Mouse (Mus musculus): ENCODE results near the gene Nmt1.

The Nmt1 gene

DNA sequence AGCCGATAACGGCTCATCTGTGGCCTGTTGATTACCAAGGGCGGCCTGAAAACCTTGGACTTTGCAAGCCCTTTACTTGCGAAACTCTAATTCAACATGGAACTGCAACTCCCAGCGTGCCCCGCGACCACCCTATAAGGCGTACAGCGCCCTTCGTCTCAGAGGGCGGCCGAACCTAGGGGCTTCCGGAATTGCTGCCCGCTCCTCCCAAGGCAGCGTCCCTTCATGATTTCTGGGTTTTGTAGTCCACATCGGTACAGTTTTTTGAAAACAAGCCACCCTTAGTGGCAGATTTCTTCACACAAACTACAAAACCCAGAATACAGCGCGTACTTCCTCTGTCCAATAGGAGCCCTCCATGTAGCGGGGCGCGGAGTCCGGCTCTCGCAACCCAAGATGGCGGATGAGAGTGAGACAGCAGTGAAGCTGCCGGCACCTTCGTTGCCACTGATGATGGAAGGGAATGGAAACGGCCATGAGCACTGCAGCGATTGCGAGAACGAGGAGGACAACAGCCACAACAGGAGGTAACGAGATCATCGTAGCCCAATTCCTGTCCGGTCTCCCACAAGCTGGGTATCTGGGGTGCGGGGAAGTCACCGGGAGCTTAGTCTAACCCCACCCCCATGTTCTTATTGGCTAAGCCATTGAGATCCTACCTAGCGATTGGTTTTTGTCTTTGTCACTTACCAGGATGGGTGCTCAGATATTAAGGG lies at the start of gene Nmt1, which contains the start of gene Dcakd:
Nmt1 (plus strand) TSS at position 15 of the 716 bp plus-strand sequence.
Dcakd (minus strand) TSS at position 158 of the 716 bp plus-strand sequence.
- peak; percentile 92 for DNase-seq

GRCm38 (mm10) chr11:102981151-102981890 lies 46.7 kb upstream of the Nmt1 start:
- peak; percentile 53 for DNase-seq

- no peak for DNase-seq
These were observed 43.9 kb upstream of the Nmt1 start for GRCm38 (mm10) chr11:102984086-102984485.

GRCm38 (mm10) chr11:102984615-102985014 lies 43.4 kb upstream of the Nmt1 start:
- no peak for DNase-seq

- no peak for DNase-seq
These were observed 42.8 kb upstream of the Nmt1 start for GRCm38 (mm10) chr11:102985160-102985559.

DNA sequence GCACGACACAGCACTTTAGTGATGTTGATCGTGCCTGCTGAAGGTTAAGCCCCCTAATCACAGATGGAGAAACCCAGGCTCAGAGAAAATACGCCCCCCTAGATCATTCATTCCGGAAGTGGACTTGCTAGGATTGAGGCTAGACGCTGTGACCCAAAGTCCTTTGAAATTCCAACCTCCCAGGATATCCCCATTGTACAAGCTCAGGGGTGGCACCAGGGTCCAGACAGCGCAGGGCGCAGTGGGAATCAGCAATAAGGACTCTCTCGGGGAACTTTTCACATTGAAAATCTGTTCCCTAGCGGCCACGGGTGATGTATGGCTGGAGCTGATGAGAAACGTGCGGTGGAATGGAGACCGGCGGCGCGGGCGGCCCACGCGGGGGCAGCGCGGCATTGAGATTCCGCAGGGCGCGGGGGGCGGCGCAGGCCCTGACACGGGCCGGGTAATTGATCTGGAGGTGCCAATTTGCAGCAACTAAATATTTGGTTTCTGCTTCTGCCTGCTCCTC lies 38.3 kb upstream of the Nmt1 start:
- no peak for DNase-seq

GRCm38 (mm10) chr11:102990152-102990663 lies 37.8 kb upstream of the Nmt1 start:
- DNase-seq: peak; percentile 64

DNA sequence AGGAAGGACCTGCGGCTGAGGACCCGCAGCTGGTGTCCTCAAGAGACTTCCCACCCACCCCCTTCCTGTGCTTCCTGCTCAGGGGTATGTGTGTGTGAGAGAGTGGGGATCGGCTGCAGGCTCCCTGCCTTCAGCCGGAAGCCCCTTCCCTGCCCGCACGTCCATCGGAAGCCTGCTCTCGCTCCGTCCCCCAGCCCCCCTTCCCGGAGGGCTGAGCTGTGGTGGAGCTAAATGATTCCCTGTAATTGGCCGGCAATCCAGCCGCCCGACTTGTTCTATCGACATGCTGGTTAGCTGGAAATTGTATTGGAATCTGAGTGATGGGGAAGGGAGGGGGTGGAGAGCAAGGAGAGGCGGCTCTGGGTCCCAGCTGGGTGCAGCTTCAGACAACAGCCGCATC lies 36.3 kb upstream of the Nmt1 start:
- peak; percentile 25 for DNase-seq

DNA sequence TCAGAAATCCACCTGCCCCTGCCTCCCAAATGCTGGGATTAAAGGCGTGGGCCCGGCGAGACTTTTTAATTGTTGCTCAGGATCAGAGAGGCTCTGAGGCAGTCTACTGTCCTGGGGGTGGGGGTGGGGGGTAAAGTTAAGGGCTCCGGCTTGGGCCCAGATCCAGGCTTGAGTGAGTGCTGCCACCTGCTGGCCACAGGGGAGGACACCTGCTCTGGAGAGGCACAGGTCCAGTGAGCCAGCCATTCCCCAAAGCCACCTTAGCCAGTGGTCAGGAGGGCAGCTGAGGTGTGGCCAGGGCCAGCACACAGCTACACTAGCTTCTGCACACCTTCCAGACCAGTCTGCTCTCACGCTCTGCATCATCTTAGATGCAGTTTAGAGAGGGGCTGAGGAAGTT lies 35.0 kb upstream of the Nmt1 start:
- peak; percentile 78 for DNase-seq

DNA sequence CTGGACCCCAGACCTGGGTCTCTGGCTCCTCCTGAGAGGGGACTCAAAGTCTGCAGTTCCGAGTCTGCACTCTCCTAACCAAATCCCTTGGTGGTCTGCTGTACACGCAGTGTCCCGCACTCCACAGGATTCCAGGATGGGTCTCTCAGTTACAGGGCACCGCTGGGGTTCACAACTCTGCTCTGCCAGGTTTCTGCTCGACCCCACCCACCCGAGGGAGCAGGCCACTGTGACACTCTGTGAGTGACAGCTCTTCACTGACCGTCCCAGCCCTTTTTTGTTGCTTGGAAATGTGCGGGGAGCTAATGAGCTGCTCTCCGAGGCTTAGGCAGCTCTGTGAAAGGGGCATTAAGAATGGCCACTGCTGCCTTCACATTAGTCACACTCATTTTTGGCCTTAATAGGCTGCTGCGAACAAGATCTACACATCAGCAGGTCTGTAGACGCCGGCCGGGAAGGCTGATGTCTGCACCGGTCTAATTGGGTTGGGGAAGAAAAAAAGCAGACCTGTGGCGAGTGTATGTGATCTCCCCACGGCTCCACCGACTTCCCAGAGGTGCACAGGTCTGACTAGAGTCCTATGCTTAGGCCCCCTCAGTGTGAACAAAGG lies 34.5 kb upstream of the Nmt1 start:
- DNase-seq: no peak

DNA sequence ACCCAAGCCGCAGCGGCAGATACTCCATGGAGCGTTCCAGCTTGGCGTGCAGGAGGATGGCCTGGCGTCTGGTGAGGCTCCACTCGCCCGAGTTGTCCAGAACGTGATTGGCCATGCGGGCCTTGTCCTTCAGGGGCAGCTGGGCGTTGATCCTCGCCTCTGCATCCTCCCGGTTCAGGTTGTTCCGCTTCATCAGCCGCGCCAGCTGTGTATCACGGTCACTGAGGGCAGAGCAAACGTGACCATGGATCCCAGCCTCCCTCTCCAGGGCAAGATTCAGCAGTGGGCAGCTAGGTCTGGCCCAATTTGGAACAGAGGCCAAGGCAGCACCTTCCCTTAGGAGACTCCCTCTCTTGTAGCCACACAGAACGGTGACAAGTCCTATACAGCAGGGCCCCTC lies 33.0 kb upstream of the Nmt1 start:
- DNase-seq: no peak

DNA sequence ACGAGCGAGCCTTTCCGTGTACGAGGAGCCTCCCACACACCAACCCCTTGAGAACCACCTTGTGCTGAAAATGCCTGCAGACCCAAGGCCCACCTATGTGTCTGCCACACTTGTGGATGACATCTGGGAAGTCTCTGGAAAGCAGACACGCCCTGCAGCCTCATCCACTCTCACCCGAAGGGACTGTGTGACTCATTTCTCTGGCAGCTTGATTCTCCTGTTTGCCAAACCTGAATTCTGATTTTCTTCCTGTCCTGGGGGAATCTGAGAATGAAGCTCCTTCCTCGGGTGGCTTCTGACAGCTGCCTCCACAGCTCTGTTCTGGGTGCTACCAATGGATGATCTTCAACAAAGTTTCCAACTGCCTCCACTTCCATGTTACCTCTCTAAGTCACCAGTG lies 31.6 kb upstream of the Nmt1 start:
- no peak for DNase-seq

DNA sequence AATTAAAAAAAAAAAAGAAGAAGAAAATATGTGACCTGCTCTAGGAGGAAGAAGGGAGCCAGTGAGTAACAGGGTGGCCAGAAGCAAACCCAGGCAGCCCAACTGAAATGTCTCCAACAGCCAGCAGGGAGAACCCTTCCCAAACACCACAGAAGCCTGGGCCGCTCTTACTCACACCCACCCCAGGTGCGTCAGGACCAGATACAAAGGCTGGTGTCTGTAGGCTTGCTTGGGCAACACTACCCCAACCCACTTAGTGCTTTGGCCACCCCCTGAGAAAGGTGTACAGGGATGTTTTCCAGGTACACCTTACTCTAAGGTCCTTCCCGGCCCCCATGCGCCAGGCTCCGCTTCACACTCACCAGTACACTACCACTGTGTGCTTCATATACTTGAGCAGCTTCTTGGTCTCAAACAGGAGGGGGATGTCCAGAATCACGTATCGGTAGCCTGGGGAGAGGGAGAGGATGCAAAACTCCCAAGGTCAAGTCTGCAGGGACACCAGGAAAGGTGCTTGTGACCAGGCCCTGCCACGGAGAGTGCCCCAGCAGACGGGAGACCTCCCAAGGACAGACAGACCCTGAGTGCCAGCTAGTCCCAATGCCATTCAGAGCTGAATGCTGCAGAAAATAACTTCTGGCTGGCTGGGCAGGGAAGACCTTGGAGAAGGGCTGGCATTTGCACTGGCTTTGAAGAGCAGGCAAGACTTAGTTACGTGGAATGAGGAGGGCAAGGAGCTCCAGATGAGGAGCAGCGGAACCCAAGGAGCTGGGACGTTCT lies 30.8 kb upstream of the Nmt1 start:
- no peak for DNase-seq

DNA sequence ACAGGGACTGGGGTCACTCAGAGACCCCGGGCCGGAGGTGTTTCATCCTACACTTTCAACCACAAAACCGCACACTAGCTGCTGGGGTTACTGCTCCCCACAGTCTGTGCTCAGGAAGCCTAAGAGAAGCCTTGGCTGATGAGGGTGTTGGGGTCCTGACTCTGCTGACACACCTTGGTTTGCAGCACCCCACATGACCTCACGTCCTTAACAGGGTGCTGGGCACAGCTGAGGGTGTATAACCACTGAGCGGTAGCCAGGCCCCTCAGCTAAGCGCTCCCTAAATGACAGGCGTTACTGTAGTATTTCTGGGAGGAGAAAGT lies 29.8 kb upstream of the Nmt1 start:
- DNase-seq: peak; percentile 38

GRCm38 (mm10) chr11:102998577-102999316 lies 29.2 kb upstream of the Nmt1 start:
- DNase-seq: peak; percentile 65

DNA sequence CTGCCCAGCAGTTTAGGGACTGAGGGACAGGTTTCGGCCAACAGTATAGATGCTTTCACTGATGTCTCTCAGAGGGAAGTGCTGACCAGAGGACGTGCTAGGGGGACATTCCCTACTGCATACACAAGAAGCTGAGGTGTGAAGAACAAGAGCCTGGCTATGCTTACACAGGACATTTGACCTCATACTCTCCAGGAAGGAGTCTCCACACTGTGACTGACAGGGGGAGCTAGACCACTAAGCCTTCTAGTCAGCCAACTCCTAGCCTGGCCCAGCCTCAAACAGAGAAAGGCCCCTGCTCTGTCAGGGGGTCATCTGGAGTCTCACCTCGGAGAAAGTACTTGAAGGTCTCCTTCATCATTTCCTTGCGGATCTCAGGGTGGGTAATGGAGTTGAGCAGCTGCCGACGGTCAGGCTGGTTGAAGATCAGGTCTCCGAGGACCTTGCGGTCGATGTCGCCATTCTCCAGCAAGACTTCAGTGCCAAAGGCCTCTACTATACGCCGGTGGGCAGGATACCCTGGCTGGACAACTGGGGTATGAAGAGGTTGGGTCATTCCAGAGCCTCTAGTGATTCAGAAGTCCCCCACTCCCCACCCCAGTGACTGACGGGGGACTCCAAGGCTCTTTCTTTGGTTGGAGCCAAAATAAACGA lies 28.5 kb upstream of the Nmt1 start:
- DNase-seq: peak; percentile 30

- DNase-seq: no peak
These were observed 27.9 kb upstream of the Nmt1 start for GRCm38 (mm10) chr11:103000111-103000510.

GRCm38 (mm10) chr11:103001063-103001462 lies 26.9 kb upstream of the Nmt1 start:
- no peak for DNase-seq

DNA sequence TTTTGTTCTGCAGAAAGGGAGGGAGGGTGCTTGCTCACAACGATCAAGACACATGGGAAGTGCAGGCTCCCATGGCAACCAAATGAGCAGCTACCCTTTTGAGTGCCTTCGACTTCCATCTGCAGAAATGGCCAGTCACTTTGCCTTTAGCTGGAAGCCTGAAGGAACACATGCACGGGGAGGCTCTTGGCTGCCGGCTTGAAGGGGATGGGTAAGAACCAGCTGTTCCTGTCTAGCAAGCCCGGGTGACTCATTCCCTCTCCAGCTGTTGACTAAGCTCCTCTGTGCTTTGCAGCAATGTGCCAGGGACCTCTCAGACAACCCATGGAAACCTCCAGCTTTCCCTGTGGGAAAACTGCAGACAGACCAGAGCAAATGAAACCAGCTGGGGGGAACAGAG lies 24.8 kb upstream of the Nmt1 start:
- DNase-seq: no peak

DNA sequence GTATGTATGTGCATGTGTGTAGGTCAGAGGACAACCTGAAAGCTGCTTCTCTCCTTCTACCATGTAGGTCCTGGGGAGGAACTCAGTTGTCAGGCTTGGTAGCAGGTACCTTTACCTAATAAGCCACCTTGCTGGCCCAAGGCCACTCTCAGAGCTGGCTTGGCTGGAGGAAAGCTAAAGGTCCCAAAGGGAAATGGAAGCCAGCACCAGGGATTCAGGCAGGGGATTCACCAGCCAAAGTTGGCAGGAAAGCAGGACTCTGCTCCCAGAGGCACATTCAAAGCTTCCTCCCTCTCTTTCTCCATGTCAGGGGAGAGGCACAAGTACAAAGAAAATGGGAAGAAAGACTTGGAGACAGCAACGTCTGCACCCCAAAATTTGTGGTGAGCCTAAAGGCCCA lies 23.1 kb upstream of the Nmt1 start:
- DNase-seq: no peak

DNA sequence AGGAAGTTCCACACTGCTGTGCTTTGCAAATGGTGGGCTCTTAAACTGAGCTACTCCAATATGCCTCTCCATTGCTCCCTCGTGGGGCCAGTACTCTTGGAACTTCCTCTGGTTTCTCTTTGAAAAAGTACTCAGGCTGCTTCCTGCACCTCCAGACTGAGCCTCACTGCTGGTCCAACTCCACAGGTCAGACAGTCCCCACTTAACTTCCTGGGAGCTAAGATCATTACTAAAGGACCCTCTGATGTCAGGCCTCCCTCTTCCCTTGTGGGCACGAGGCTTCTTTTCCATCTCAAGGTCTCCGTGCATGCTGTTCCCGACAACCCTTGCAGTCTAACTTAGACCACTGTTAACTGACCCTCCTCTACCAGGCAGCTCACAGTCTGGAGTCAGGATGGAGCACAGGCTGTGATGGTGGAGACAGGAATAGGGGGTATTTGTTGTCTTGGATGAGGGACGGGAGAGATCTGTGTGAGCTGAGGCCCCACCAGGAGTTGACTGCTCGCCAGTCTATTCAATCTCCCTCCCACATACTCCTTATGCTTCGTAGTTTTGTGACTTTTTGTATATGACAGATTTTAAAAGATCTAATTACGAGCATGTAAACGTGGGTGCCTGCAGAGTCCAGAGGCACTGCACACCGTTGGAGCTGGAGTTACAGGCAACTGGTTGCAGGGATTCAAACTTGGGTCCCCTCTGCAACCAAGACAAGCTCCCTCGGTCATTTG lies 22.6 kb upstream of the Nmt1 start:
- DNase-seq: no peak
